8 mouse cellular contexts compared by ENCODE assay signal in the genomic region with DNA sequence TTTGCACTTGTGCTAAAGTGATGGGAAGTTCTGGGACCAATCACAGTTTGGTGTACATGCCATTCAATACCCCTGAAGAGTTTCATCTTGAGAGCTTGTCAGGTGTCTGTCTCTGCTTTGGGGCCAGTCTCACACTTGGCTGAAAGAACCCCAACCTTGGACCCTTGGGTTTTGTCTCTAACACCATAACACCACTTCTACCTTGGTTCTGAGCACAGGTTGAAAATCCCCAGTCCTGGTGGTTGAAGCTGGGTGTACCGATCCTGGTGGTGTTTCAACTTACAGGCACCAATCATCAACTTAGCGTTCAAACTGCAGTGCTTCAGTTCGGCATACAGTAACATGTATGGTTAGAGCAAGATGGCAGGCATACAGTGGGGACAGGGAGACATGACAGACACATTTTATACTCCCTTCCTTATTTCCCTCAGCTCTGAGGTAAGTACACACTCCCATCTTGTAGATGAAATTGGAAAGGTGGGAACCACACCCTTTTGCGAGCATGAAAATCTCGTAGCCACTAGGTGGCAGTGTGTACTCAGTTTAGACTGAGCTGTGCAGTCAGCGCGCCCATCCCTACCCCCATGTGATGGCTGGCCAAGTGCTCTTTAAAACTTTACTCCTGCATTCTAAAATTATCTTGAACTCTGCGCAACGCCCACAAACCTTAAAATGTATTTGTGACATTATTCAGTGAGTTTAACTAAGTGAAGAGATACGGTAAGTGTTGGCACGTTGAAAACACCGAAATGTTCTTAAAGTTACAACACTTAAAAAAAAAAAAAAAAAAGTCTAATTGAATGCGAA. TPM values are rescaled to one million over a fixed set of nuclear protein-coding genes. Genes with fewer than 3 reads are reported as not detected.
A peak's percentile ranks its signal among the peaks of the same experiment; 100 is the strongest.
DNase-seq lines count a peak whose midpoint lies in the region; ATAC-seq and TF ChIP-seq lines count a peak whose summit lies in the region.

No protein-coding gene starts in this region.

- no peak overlapping the region for H3K4me3 ChIP-seq in G1E (ENCODE audit: low read depth, low read length)
- H3K4me3 ChIP-seq in forebrain, embryonic 14.5 days (ENCODE audit: low read depth, low read length) = no peak overlapping the region
- H3K4me3 ChIP-seq in lung, embryonic 14.5 days (ENCODE audit: low read depth, low read length) = no peak overlapping the region

- peaks cover 21% of the 10 kb centered on the region for H3K27me3 ChIP-seq in G1E (ENCODE audit: insufficient read depth, low read length)
- no peaks in the 10 kb centered on the region for H3K27me3 ChIP-seq in forebrain, embryonic 14.5 days (replicated peaks; ENCODE audit: control insufficient read depth, insufficient read depth, low read length)
- no peaks in the 10 kb centered on the region for H3K27me3 ChIP-seq in lung, embryonic 14.5 days (ENCODE audit: insufficient read depth, low read length)

- H3K36me3 ChIP-seq in G1E (replicated peaks) = no peaks in the 10 kb centered on the region
- H3K36me3 ChIP-seq in forebrain, embryonic 14.5 days (ENCODE audit: control insufficient read depth, insufficient read depth, low read length) = no peaks in the 10 kb centered on the region
- H3K36me3 ChIP-seq in lung, embryonic 14.5 days (ENCODE audit: insufficient read depth) = no peaks in the 10 kb centered on the region

- peak; percentile 54; the same call in 1 of the 2 replicates for TF ChIP-seq CTCF in G1E (IDR thresholded peaks at IDR 0.05; ENCODE audit: low read depth, low read length)
- TF ChIP-seq CTCF in lung, embryonic 14.5 days (IDR thresholded peaks at IDR 0.05; ENCODE audit: low read depth) = peak; percentile 90

- ATAC-seq in G1E (ENCODE audit: extremely low read depth, insufficient number of reproducible peaks, low FRiP score, poor library complexity, severe bottlenecking) = peak; percentile 49; the same call in 1 of the 2 replicates
- peak; percentile 86 for ATAC-seq in forebrain, embryonic 14.5 days
- peak; percentile 78; the same call in 1 of the 2 replicates for ATAC-seq in lung, embryonic 14.5 days (ENCODE audit: insufficient read depth)

- DNase-seq in G1E (ENCODE audit: low spot score) = peak; percentile 62
- DNase-seq in c-Kit-positive CD71-positive TER-119-positive erythroid progenitor cells, embryonic 14.5 days (ENCODE audit: low spot score) = peak; percentile 71
- DNase-seq in forebrain, embryonic 14.5 days (ENCODE audit: low spot score) = peak; percentile 90
- peak; percentile 91 for DNase-seq in heart, postnatal 4 days
- peak; percentile 45 to 80 for DNase-seq in layer of hippocampus, adult 18-20 months (ENCODE audit: low spot score in 2 of 2)
- peak; percentile 96 for DNase-seq in lung, embryonic 14.5 days
- peak; percentile 49 for DNase-seq in ovary, postnatal 10 days (ENCODE audit: low spot score)
- DNase-seq in thymus, postnatal 0 days (ENCODE audit: low spot score) = peak; percentile 64

- H3K4me2 ChIP-seq in forebrain, embryonic 14.5 days (ENCODE audit: low read length) = no peak overlapping the region
- H3K4me2 ChIP-seq in lung, embryonic 14.5 days = 0 out of 2 replicates have a peak overlapping the region, but pooled peaks have one; percentile 23

- H3K9me3 ChIP-seq in G1E (replicated peaks) = no peaks in the 10 kb centered on the region
- H3K9me3 ChIP-seq in forebrain, embryonic 14.5 days (replicated peaks; ENCODE audit: control insufficient read depth, low read length) = no peaks in the 10 kb centered on the region
- no peaks in the 10 kb centered on the region for H3K9me3 ChIP-seq in lung, embryonic 14.5 days (ENCODE audit: low read depth, low read length)

- H3K4me1 ChIP-seq in G1E (ENCODE audit: insufficient read depth, low read depth, low read length) = peaks cover 10% of the 10 kb centered on the region; the same call in 1 of the 2 replicates
- no peaks in the 10 kb centered on the region for H3K4me1 ChIP-seq in forebrain, embryonic 14.5 days (ENCODE audit: control insufficient read depth, insufficient read depth, low read length)
- no peaks in the 10 kb centered on the region; the same call in 1 of the 2 replicates for H3K4me1 ChIP-seq in lung, embryonic 14.5 days (ENCODE audit: insufficient read depth)

- H3K27ac ChIP-seq in forebrain, embryonic 14.5 days (ENCODE audit: low read depth, low read length) = no peak overlapping the region
- no peak overlapping the region for H3K27ac ChIP-seq in lung, embryonic 14.5 days (ENCODE audit: low read depth)

- no peak overlapping the region for H3K9ac ChIP-seq in forebrain, embryonic 14.5 days (ENCODE audit: low read length)
- H3K9ac ChIP-seq in lung, embryonic 14.5 days = no peak overlapping the region

- WGBS in forebrain, embryonic 14.5 days = 36% methylated on average over 13 of the region's 13 CpGs
- WGBS in lung, embryonic 14.5 days = 21% methylated on average over 13 of the region's 13 CpGs

RNA-seq across cellular contexts. Expression of a gene that starts 30.7 kb away (rescaled TPM):
- 80.9 and 81.6 TPM in 2 replicates for total RNA-seq in G1E (2014; fragmentation: Nextera tagmentation)
- 160 and 177 TPM in 2 replicates for total RNA-seq in G1E (2017)
- polyA plus RNA-seq in G1E (2012) = 35.2 and 50.4 TPM in 2 replicates
- 688 and 693 TPM in 2 replicates for polyA plus RNA-seq in forebrain, embryonic 14.5 days (2014; fragmentation: Nextera tagmentation; extraction: Ambion mirVana)
- total RNA-seq in heart, postnatal 4 days (2021) = 1,000 to 10,000 TPM; 3,101 to 3,310 TPM
- 100 to 1,000 TPM; 542 to 549 TPM for total RNA-seq in layer of hippocampus, adult 18-20 months (2021)
- 431 and 432 TPM in 2 replicates for polyA plus RNA-seq in lung, embryonic 14.5 days (2014; fragmentation: Nextera tagmentation; extraction: Ambion mirVana)
- polyA plus RNA-seq in thymus, postnatal 0 days (2015; fragmentation: Nextera tagmentation; extraction: Ambion mirVana) = 274 and 292 TPM in 2 replicates

RNA-seq across cellular contexts. Expression of a gene that starts 52.7 kb away (rescaled TPM):
- total RNA-seq in G1E (2014; fragmentation: Nextera tagmentation) (not detected in 2 replicates), G1E (2017) (0.38 TPM in 1 of 2 replicates, not detected in the other)
- not detected in 2 replicates for polyA plus RNA-seq in G1E (2012)
- polyA plus RNA-seq in forebrain, embryonic 14.5 days (2014; fragmentation: Nextera tagmentation; extraction: Ambion mirVana) = 5.4 and 5.9 TPM in 2 replicates
- total RNA-seq in heart, postnatal 4 days (2021) = not detected
- not detected for total RNA-seq in layer of hippocampus, adult 18-20 months (2021)
- not detected in 2 replicates for polyA plus RNA-seq in lung, embryonic 14.5 days (2014; fragmentation: Nextera tagmentation; extraction: Ambion mirVana)
- polyA plus RNA-seq in thymus, postnatal 0 days (2015; fragmentation: Nextera tagmentation; extraction: Ambion mirVana) = 0.23 TPM in 1 of 2 replicates, not detected in the other
